Mouse (Mus musculus) forebrain, embryonic 12.5 days (tissue): ENCODE results near the gene Sycn. TPM values are rescaled to one million over a fixed set of nuclear protein-coding genes. Genes with fewer than 3 reads are reported as not detected.

Source experiments
- ATAC-seq: fragments of 200-750 bp; cut with Nextera tagmentation; 2 replicates; pipeline ENCODE4 v1.8.0; 2017; ENCODE audit warnings: moderate TSS enrichment; ENCODE audit not compliant: low FRiP score
- H3K27ac ChIP-seq: fragments of 300-500 bp; sonication (generic); 2 replicates; pipeline ENCODE4 v1.5.1; 2016; ENCODE audit warnings: mild to moderate bottlenecking
- H3K27me3 ChIP-seq: fragments of 300-500 bp; sonication (generic); 2 replicates; pipeline ENCODE4 v1.6.1; 2016; ENCODE audit warnings: mild to moderate bottlenecking
- H3K36me3 ChIP-seq: fragments of 300-500 bp; sonication (generic); replicated peaks from 2 replicates; pipeline ENCODE4 v1.6.1; 2016; ENCODE audit warnings: mild to moderate bottlenecking
- H3K4me1 ChIP-seq: fragments of 300-500 bp; sonication (generic); 2 replicates; pipeline ENCODE4 v1.6.1; 2016
- H3K4me2 ChIP-seq: fragments of 300-500 bp; sonication (generic); 2 replicates; pipeline ENCODE4 v1.6.1; 2016; ENCODE audit warnings: mild to moderate bottlenecking, moderate library complexity
- H3K4me3 ChIP-seq: fragments of 300-500 bp; sonication (generic); replicated peaks from 2 replicates; pipeline ENCODE4 v1.5.1; 2016; ENCODE audit warnings: mild to moderate bottlenecking
- H3K9ac ChIP-seq: fragments of 300-500 bp; sonication (generic); 2 replicates; pipeline ENCODE4 v1.6.1; 2016; ENCODE audit warnings: mild to moderate bottlenecking
- H3K9me3 ChIP-seq: fragments of 300-500 bp; sonication (generic); 2 replicates; pipeline ENCODE4 v1.6.1; 2016
- WGBS: fragments of 180-500 bp; shearing (Covaris S2); methylation state at CpG from one replicate; pipeline ENCODE4 v1.1.7; 2016; 5-methylcytosine and 5-hydroxymethylcytosine counted together
- polyA plus RNA-seq: library from polyadenylated mRNA; unstranded; fragments of >200 nt; fragmentation: Nextera tagmentation; extraction: Ambion mirVana; gene quantifications from 2 replicates; pipeline ENCODE4 v1.2.1, GENCODE M21; 2016

The Sycn gene
- polyA plus RNA-seq, 1 experiment from 2014 or later = not detected

GRCm38 (mm10) chr7:28544051-28544601, 3.4 kb downstream of the Sycn start:
- Histone ChIP-seq H3K4me1 (peaks cover 19% of the 10 kb centered on the region), H3K27ac (no peak overlapping the region), H3K9ac (no peak overlapping the region), H3K9me3 (no peaks in the 10 kb centered on the region), H3K4me2 (peak overlapping the region; percentile 44), H3K4me3 (peak overlapping the region; percentile 19), H3K36me3 (no peaks in the 10 kb centered on the region), H3K27me3 (peaks cover 57% of the 10 kb centered on the region)
- no peak for ATAC-seq
- WGBS = 3% methylated on average over 25 of the region's 27 CpGs

GRCm38 (mm10) chr7:28545048-28545890, 4.6 kb downstream of the Sycn start:
- H3K36me3 ChIP-seq = no peaks in the 10 kb centered on the region
- H3K27ac ChIP-seq = no peak overlapping the region
- no peak overlapping the region for H3K9ac ChIP-seq
- 30% methylated on average over 14 of the region's 14 CpGs for WGBS
- no peak overlapping the region for H3K4me3 ChIP-seq
- H3K4me2 ChIP-seq = no peak overlapping the region
- H3K9me3 ChIP-seq = no peaks in the 10 kb centered on the region
- ATAC-seq = peak; percentile 49; the same call in 1 of the 2 replicates
- peaks cover 19% of the 10 kb centered on the region for H3K4me1 ChIP-seq
- H3K27me3 ChIP-seq = peaks cover 57% of the 10 kb centered on the region

- H3K9me3 ChIP-seq = no peaks in the 10 kb centered on the region
- WGBS = 38% methylated on average over 7 of the region's 7 CpGs
- H3K4me2 ChIP-seq = 0 out of 2 replicates have a peak overlapping the region, but pooled peaks have one; percentile 59
- H3K4me3 ChIP-seq = no peak overlapping the region
- no peaks in the 10 kb centered on the region for H3K36me3 ChIP-seq
- ATAC-seq = no peak
- H3K9ac ChIP-seq = no peak overlapping the region
- H3K27ac ChIP-seq = no peak overlapping the region
- peaks cover 19% of the 10 kb centered on the region for H3K4me1 ChIP-seq
- peaks cover 57% of the 10 kb centered on the region for H3K27me3 ChIP-seq
Measured at GRCm38 (mm10) chr7:28545891-28546210, 5.2 kb downstream of the Sycn start.

- H3K9me3 ChIP-seq = no peaks in the 10 kb centered on the region
- no peaks in the 10 kb centered on the region for H3K36me3 ChIP-seq
- peak overlapping the region; percentile 59 for H3K4me2 ChIP-seq
- ATAC-seq = no peak
- H3K9ac ChIP-seq = peak overlapping the region; percentile 45
- peaks cover 19% of the 10 kb centered on the region for H3K4me1 ChIP-seq
- peaks cover 57% of the 10 kb centered on the region for H3K27me3 ChIP-seq
- 1% methylated on average over 22 of the region's 22 CpGs for WGBS
- no peak overlapping the region for H3K27ac ChIP-seq
- H3K4me3 ChIP-seq = peak overlapping the region; percentile 34
Measured at GRCm38 (mm10) chr7:28546649-28547048, 6.0 kb downstream of the Sycn start.

GRCm38 (mm10) chr7:28547154-28547553, 6.5 kb downstream of the Sycn start, which contains the start of gene Nccrp1:
Gene Nccrp1, minus strand, starts transcription at chr7:28547254.
- Histone ChIP-seq H3K27ac (no peak within 1 kb of the TSS), H3K9ac (peak within 1 kb of the TSS; percentile 45), H3K4me1 (peaks cover 19% of the 10 kb centered on the region), H3K4me2 (peak within 1 kb of the TSS; percentile 59), H3K36me3 (no peaks in the 10 kb centered on the region), H3K9me3 (0 out of 2 replicates have a peak, but pooled peaks cover under 1% of the 10 kb centered on the region), H3K27me3 (peaks cover 55% of the 10 kb centered on the region), H3K4me3 (peak within 1 kb of the TSS; percentile 34)
- ATAC-seq = no peak
- whole genome bisulfite sequencing = 3% methylated on average over 5 of the region's 5 CpGs

GRCm38 (mm10) chr7:28547628-28548027, 6.9 kb downstream of the Sycn start:
- Histone ChIP-seq H3K4me2 (no peak overlapping the region), H3K9me3 (peaks cover 3% of the 10 kb centered on the region; the same call in 1 of the 2 replicates)

GRCm38 (mm10) chr7:28553076-28553475, 12.4 kb downstream of the Sycn start:
- H3K9me3 ChIP-seq = peaks cover 7% of the 10 kb centered on the region; the same call in 1 of the 2 replicates
- H3K36me3 ChIP-seq = no peaks in the 10 kb centered on the region
- no peak overlapping the region for H3K27ac ChIP-seq
- no peak overlapping the region for H3K9ac ChIP-seq
- H3K4me3 ChIP-seq = no peak overlapping the region
- H3K4me2 ChIP-seq = no peak overlapping the region
- WGBS = 92% methylated on average over 6 of the region's 6 CpGs
- H3K27me3 ChIP-seq = peaks cover 6% of the 10 kb centered on the region
- peaks cover 5% of the 10 kb centered on the region; the same call in 1 of the 2 replicates for H3K4me1 ChIP-seq
- ATAC-seq = no peak

More at GRCm38 (mm10) chr7:28547628-28548027, 6.9 kb downstream of the Sycn start:
- peaks cover 19% of the 10 kb centered on the region for H3K4me1 ChIP-seq
- no peak overlapping the region for H3K4me3 ChIP-seq
- ATAC-seq = no peak
- 77% methylated on average over 7 of the region's 7 CpGs for WGBS
- no peak overlapping the region for H3K9ac ChIP-seq
- no peak overlapping the region for H3K27ac ChIP-seq
- peaks cover 55% of the 10 kb centered on the region for H3K27me3 ChIP-seq
- H3K36me3 ChIP-seq = no peaks in the 10 kb centered on the region

GRCm38 (mm10) chr7:28555939-28556535, 15.4 kb downstream of the Sycn start:
- Histone ChIP-seq H3K27ac (0 out of 2 replicates have a peak overlapping the region, but pooled peaks have one; percentile 13), H3K27me3 (no peaks in the 10 kb centered on the region), H3K9me3 (peaks cover 7% of the 10 kb centered on the region; the same call in 1 of the 2 replicates), H3K36me3 (peaks cover 28% of the 10 kb centered on the region), H3K4me2 (no peak overlapping the region), H3K9ac (no peak overlapping the region), H3K4me1 (peaks cover 5% of the 10 kb centered on the region; the same call in 1 of the 2 replicates), H3K4me3 (no peak overlapping the region)
- 23% methylated on average over 5 of the region's 5 CpGs for WGBS
- no peak for ATAC-seq

GRCm38 (mm10) chr7:28557069-28557468, 16.4 kb downstream of the Sycn start:
- WGBS = 83% methylated on average over 5 of the region's 5 CpGs
- no peak overlapping the region for H3K4me2 ChIP-seq
- H3K9me3 ChIP-seq = peaks cover 7% of the 10 kb centered on the region; the same call in 1 of the 2 replicates
- no peak overlapping the region for H3K4me3 ChIP-seq
- H3K4me1 ChIP-seq = peaks cover 5% of the 10 kb centered on the region; the same call in 1 of the 2 replicates
- H3K27me3 ChIP-seq = no peaks in the 10 kb centered on the region
- peaks cover 34% of the 10 kb centered on the region for H3K36me3 ChIP-seq
- no peak overlapping the region for H3K9ac ChIP-seq
- no peak for ATAC-seq
- H3K27ac ChIP-seq = no peak overlapping the region

GRCm38 (mm10) chr7:28557708-28558107, 17.0 kb downstream of the Sycn start:
- Histone ChIP-seq H3K27me3 (no peaks in the 10 kb centered on the region), H3K9ac (no peak overlapping the region; the same call in 1 of the 2 replicates)
- ATAC-seq = no peak

GRCm38 (mm10) chr7:28558486-28558885, 17.8 kb downstream of the Sycn start:
- no peak overlapping the region for H3K9ac ChIP-seq
- no peak for ATAC-seq
- H3K4me2 ChIP-seq = no peak overlapping the region
- no peaks in the 10 kb centered on the region for H3K9me3 ChIP-seq
- H3K27me3 ChIP-seq = no peaks in the 10 kb centered on the region
- H3K4me1 ChIP-seq = peaks cover 5% of the 10 kb centered on the region; the same call in 1 of the 2 replicates
- peaks cover 48% of the 10 kb centered on the region for H3K36me3 ChIP-seq
- WGBS = 71% methylated on average over 4 of the region's 4 CpGs
- no peak overlapping the region for H3K27ac ChIP-seq
- no peak overlapping the region for H3K4me3 ChIP-seq

More at GRCm38 (mm10) chr7:28557708-28558107, 17.0 kb downstream of the Sycn start:
- Histone ChIP-seq H3K4me1 (peaks cover 5% of the 10 kb centered on the region; the same call in 1 of the 2 replicates), H3K4me3 (no peak overlapping the region), H3K27ac (no peak overlapping the region), H3K36me3 (peaks cover 40% of the 10 kb centered on the region), H3K4me2 (no peak overlapping the region), H3K9me3 (0 out of 2 replicates have a peak, but pooled peaks cover 3% of the 10 kb centered on the region)
- 84% methylated on average over 6 of the region's 6 CpGs for WGBS

- no peak for ATAC-seq
- no peaks in the 10 kb centered on the region for H3K9me3 ChIP-seq
- no peak overlapping the region for H3K4me2 ChIP-seq
- H3K4me1 ChIP-seq = peaks cover 4% of the 10 kb centered on the region; the same call in 1 of the 2 replicates
- WGBS = 96% methylated on average over 10 of the region's 10 CpGs
- no peak overlapping the region for H3K4me3 ChIP-seq
- no peak overlapping the region for H3K9ac ChIP-seq
- H3K27ac ChIP-seq = no peak overlapping the region
- peaks cover 72% of the 10 kb centered on the region for H3K36me3 ChIP-seq
- no peaks in the 10 kb centered on the region for H3K27me3 ChIP-seq
Measured at GRCm38 (mm10) chr7:28560856-28561255, 20.2 kb downstream of the Sycn start.
